Mouse (Mus musculus) MEL (cell line): Measurements from ENCODE around the gene Cald1. TPM values are rescaled to one million over a fixed set of nuclear protein-coding genes. Genes with fewer than 3 reads are reported as not detected.

Experiments
- DNase-seq: peaks from one replicate; pipeline ENCODE4 v3.0.0; 2011; ENCODE audit warnings: low read depth, low spot score
- H3K27ac ChIP-seq: 2 replicates; pipeline ENCODE4 v1.5.1; 2012; ENCODE audit warnings: low read depth, mild to moderate bottlenecking, control low read depth, low read length, moderate library complexity; ENCODE audit not compliant: control insufficient read depth
- H3K27me3 ChIP-seq, 2 experiments: fragments of 150-350 bp in 1 of 2; sonication (generic) in 1 of 2; 2 replicates each; pipeline ENCODE4 v1.6.1; 2012; ENCODE audit warnings: low read length in 2 of 2, mild to moderate bottlenecking in 2 of 2, improper control_type of control experiment in 1 of 2, moderate library complexity in 1 of 2; ENCODE audit not compliant: insufficient read depth in 2 of 2, control insufficient read depth in 1 of 2
- H3K36me3 ChIP-seq, 2 experiments: 2 replicates each; pipeline ENCODE4 v1.6.1; 2012 to 2014; ENCODE audit warnings: low read length in 2 of 2, improper control_type of control experiment in 1 of 2, inconsistent platforms in 1 of 2, mild to moderate bottlenecking in 1 of 2; ENCODE audit not compliant: insufficient read depth in 2 of 2, control insufficient read depth in 1 of 2
- H3K4me1 ChIP-seq, 2 experiments: fragments of 150-350 bp in 1 of 2; sonication (generic) in 1 of 2; 2 replicates each; pipeline ENCODE4 v1.6.1; 2012; ENCODE audit warnings: low read length in 2 of 2, improper control_type of control experiment in 1 of 2, mild to moderate bottlenecking in 1 of 2; ENCODE audit not compliant: insufficient read depth in 2 of 2, control insufficient read depth in 1 of 2
- H3K4me3 ChIP-seq, 2 experiments: fragments of 150-350 bp in 1 of 2; sonication (generic) in 1 of 2; 2 replicates each; pipeline ENCODE4 v1.5.1; 2012; ENCODE audit warnings: low read depth in 2 of 2, low read length in 2 of 2, mild to moderate bottlenecking in 2 of 2, moderate library complexity in 2 of 2, control low read depth in 1 of 2, improper control_type of control experiment in 1 of 2; ENCODE audit not compliant: control insufficient read depth in 1 of 2, insufficient read depth in 1 of 2
- H3K79me2 ChIP-seq: 2 replicates; pipeline ENCODE4 v1.6.1; 2012; ENCODE audit warnings: mild to moderate bottlenecking, low read length, moderate library complexity; ENCODE audit not compliant: control insufficient read depth, poor library complexity, insufficient read depth
- H3K9ac ChIP-seq: 2 replicates; pipeline ENCODE4 v1.6.1; 2012; ENCODE audit warnings: low read depth, mild to moderate bottlenecking, control low read depth, low read length, moderate library complexity; ENCODE audit not compliant: control insufficient read depth, poor library complexity, severe bottlenecking
- H3K9me3 ChIP-seq: fragments of 150-350 bp; sonication (generic); replicated peaks from 2 replicates; pipeline ENCODE4 v1.6.1; 2012; ENCODE audit warnings: mild to moderate bottlenecking, low read length, improper control_type of control experiment, moderate library complexity; ENCODE audit not compliant: insufficient read depth
- BHLHE40 ChIP-seq: IDR thresholded peaks from 2 replicates; pipeline ENCODE4 v1.6.1; 2012; ENCODE audit warnings: low read depth, mild to moderate bottlenecking, inconsistent platforms, low read length, improper control_type of control experiment, borderline replicate concordance
- CHD1 ChIP-seq: IDR thresholded peaks from 2 replicates; pipeline ENCODE4 v1.6.1; 2012; ENCODE audit warnings: low read depth, mild to moderate bottlenecking, inconsistent platforms, low read length, improper control_type of control experiment
- CHD2 ChIP-seq: IDR thresholded peaks from 2 replicates; pipeline ENCODE4 v1.6.1; 2011; ENCODE audit warnings: low read length, improper control_type of control experiment
- E2F4 ChIP-seq: IDR thresholded peaks from 2 replicates; pipeline ENCODE4 v1.6.1; 2011; ENCODE audit warnings: low read depth, low read length, improper control_type of control experiment, borderline replicate concordance
- EP300 ChIP-seq, 2 experiments: IDR thresholded peaks; 2 replicates each; pipeline ENCODE4 v1.6.1; 2011; ENCODE audit warnings: improper control_type of control experiment in 2 of 2, low read length in 2 of 2, low read depth in 1 of 2, mild to moderate bottlenecking in 1 of 2
- ETS1 ChIP-seq: IDR thresholded peaks from 2 replicates; pipeline ENCODE4 v1.6.1; 2012; ENCODE audit warnings: low read depth, mild to moderate bottlenecking, inconsistent platforms, low read length, improper control_type of control experiment, moderate library complexity
- GATA1 ChIP-seq: IDR thresholded peaks from 2 replicates; pipeline ENCODE4 v1.6.1; 2011; ENCODE audit warnings: low read depth, low read length, improper control_type of control experiment
- KAT2A ChIP-seq: conservative IDR thresholded peaks from 2 replicates; pipeline ENCODE4 v1.6.1; 2012; ENCODE audit warnings: low read depth, low read length, improper control_type of control experiment, inconsistent platforms
- MAX ChIP-seq: IDR thresholded peaks from 2 replicates; pipeline ENCODE4 v1.6.1; 2011; ENCODE audit warnings: low read length, improper control_type of control experiment
- MAZ ChIP-seq: IDR thresholded peaks from 2 replicates; pipeline ENCODE4 v1.6.1; 2012; ENCODE audit warnings: low read depth, mild to moderate bottlenecking, inconsistent platforms, low read length, improper control_type of control experiment
- MEF2A ChIP-seq: IDR thresholded peaks from 2 replicates; pipeline ENCODE4 v1.6.1; 2014; ENCODE audit warnings: low read depth, mild to moderate bottlenecking, inconsistent platforms, low read length, improper control_type of control experiment; ENCODE audit not compliant: poor library complexity, insufficient replicate concordance, severe bottlenecking; ENCODE audit errors: extremely low read depth
- MYB ChIP-seq: IDR thresholded peaks from 2 replicates; pipeline ENCODE4 v1.6.1; 2011; ENCODE audit warnings: mild to moderate bottlenecking, low read depth, low read length, improper control_type of control experiment
- MYC ChIP-seq: IDR thresholded peaks from 2 replicates; pipeline ENCODE4 v1.6.1; 2011; ENCODE audit warnings: low read depth, mild to moderate bottlenecking, low read length, improper control_type of control experiment, moderate library complexity
- NELFE ChIP-seq: IDR thresholded peaks from 2 replicates; pipeline ENCODE4 v1.6.1; 2011; ENCODE audit warnings: low read depth, low read length, improper control_type of control experiment
- NRF1 ChIP-seq: IDR thresholded peaks from 2 replicates; pipeline ENCODE4 v1.6.1; 2014; ENCODE audit warnings: low read depth, mild to moderate bottlenecking, inconsistent platforms, low read length, improper control_type of control experiment, moderate library complexity; ENCODE audit not compliant: poor library complexity, insufficient read depth, severe bottlenecking
- POLR2A ChIP-seq, 2 experiments: IDR thresholded peaks; 2 replicates each; pipeline ENCODE4 v1.6.1; 2011 to 2012; ENCODE audit warnings: low read length in 2 of 2, mild to moderate bottlenecking in 2 of 2, control low read depth in 1 of 2, improper control_type of control experiment in 1 of 2, low read depth in 1 of 2, moderate library complexity in 1 of 2; ENCODE audit not compliant: control insufficient read depth in 1 of 2, insufficient read depth in 1 of 2, poor library complexity in 1 of 2
- POLR2AphosphoS2 ChIP-seq: IDR thresholded peaks from 2 replicates; pipeline ENCODE4 v1.6.1; 2011; ENCODE audit warnings: low read length, improper control_type of control experiment
- RCOR1 ChIP-seq: IDR thresholded peaks from 2 replicates; pipeline ENCODE4 v1.6.1; 2012; ENCODE audit warnings: low read depth, mild to moderate bottlenecking, inconsistent platforms, low read length, improper control_type of control experiment
- SIN3A ChIP-seq: IDR thresholded peaks from 2 replicates; pipeline ENCODE4 v1.6.1; 2012; ENCODE audit warnings: low read length, improper control_type of control experiment, inconsistent platforms
- SMC3 ChIP-seq: IDR thresholded peaks from 2 replicates; pipeline ENCODE4 v1.6.1; 2011; ENCODE audit warnings: low read depth, low read length, improper control_type of control experiment
- TAL1 ChIP-seq: IDR thresholded peaks from 2 replicates; pipeline ENCODE4 v1.6.1; 2012; ENCODE audit warnings: mild to moderate bottlenecking, inconsistent platforms, low read length, moderate library complexity, mixed read lengths
- UBTF ChIP-seq: IDR thresholded peaks from 2 replicates; pipeline ENCODE4 v1.6.1; 2012; ENCODE audit warnings: low read depth, mild to moderate bottlenecking, inconsistent platforms, low read length, improper control_type of control experiment, moderate library complexity, borderline replicate concordance; ENCODE audit not compliant: insufficient read depth
- USF1 ChIP-seq: IDR thresholded peaks from 2 replicates; pipeline ENCODE4 v1.6.1; 2014; ENCODE audit warnings: low read depth, mild to moderate bottlenecking, inconsistent platforms, low read length, improper control_type of control experiment, moderate library complexity
- USF2 ChIP-seq, 2 experiments: IDR thresholded peaks; 2 replicates each; pipeline ENCODE4 v1.6.1; 2011 to 2012; ENCODE audit warnings: improper control_type of control experiment in 2 of 2, low read length in 2 of 2, borderline replicate concordance in 1 of 2, inconsistent platforms in 1 of 2, low read depth in 1 of 2, mild to moderate bottlenecking in 1 of 2; ENCODE audit not compliant: insufficient read depth in 1 of 2
- ZC3H11A ChIP-seq: IDR thresholded peaks from 2 replicates; pipeline ENCODE4 v1.6.1; 2012; ENCODE audit warnings: low read depth, mild to moderate bottlenecking, inconsistent platforms, low read length, improper control_type of control experiment
- ZMIZ1 ChIP-seq: IDR thresholded peaks from 2 replicates; pipeline ENCODE4 v1.6.1; 2012; ENCODE audit warnings: low read depth, mild to moderate bottlenecking, inconsistent platforms, low read length, improper control_type of control experiment, moderate library complexity
- ZNF384 ChIP-seq: IDR thresholded peaks from 2 replicates; pipeline ENCODE4 v1.6.1; 2012; ENCODE audit warnings: low read depth, mild to moderate bottlenecking, inconsistent platforms, low read length, improper control_type of control experiment
- polyA plus RNA-seq, 2 experiments: library from polyadenylated mRNA; stranded (reverse) in 1 of 2; unstranded in 1 of 2; fragments of >175 nt in 1 of 2; fragments of >200 nt in 1 of 2; gene quantifications; 2 replicates each; pipeline versions ENCODE4 v1.2.1 to v1.2.4; 2012; ENCODE audit warnings: low replicate concordance in 2 of 2, low read depth in 1 of 2; ENCODE audit not compliant: insufficient read length in 2 of 2, insufficient read depth in 1 of 2, missing spikeins in 1 of 2
- total RNA-seq: library from RNA; depleted of rRNA; stranded (reverse); fragments of 300-350 nt; gene quantifications from 2 replicates; pipeline ENCODE4 v1.2.3, GENCODE M21; 2012

Gene Cald1
- total and polyA plus RNA-seq, 3 experiments = not detected

DNA sequence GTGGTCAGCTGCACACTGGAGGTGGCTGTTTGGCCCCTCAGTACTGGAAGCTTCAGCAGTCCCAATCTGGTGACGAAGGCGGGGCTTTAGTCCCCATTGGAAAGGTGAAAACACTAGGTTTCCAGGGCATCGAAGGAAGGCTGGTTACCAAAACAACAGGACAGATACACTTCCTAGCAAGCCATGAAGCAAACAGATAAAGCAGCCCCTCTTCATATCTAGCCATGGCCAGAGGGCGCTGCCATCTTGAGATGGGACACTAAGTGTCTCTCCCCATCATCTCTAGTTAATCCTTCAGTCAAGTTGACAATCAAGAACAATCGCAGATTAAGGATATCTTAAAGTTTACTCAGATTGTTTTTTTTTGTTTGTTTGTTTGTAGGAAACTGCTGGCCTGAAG lies 167.4 kb downstream of the Cald1 start:
- Histone ChIP-seq H3K27ac (no peak overlapping the region), H3K36me3 (no peaks in the 10 kb centered on the region), H3K4me3 (no peak overlapping the region), H3K9me3 (no peaks in the 10 kb centered on the region), H3K79me2 (no peaks in the 10 kb centered on the region), H3K9ac (no peak overlapping the region), H3K27me3 (peaks cover 2 to 9% of the 10 kb centered on the region in 2 experiments; a peak in 2 of 4 replicates), H3K4me1 (no peaks in the 10 kb centered on the region)
- TF ChIP-seq MAZ = no peak
- TF ChIP-seq NELFE = no peak
- no peak for TF ChIP-seq NRF1
- TF ChIP-seq RCOR1 = no peak
- no peak for TF ChIP-seq USF1
- TF ChIP-seq BHLHE40 = no peak
- TF ChIP-seq SMC3 = no peak
- no peak for TF ChIP-seq TAL1
- TF ChIP-seq ZC3H11A = no peak
- no peak for TF ChIP-seq ZNF384
- TF ChIP-seq USF2 (IDR thresholded peaks at IDR 0.05; ENCODE audit: borderline replicate concordance in 1 of 2, insufficient read depth in 1 of 2, low read depth in 1 of 2, low read length in 2 of 2) = no peak
- TF ChIP-seq MYB = no peak
- no peak for TF ChIP-seq POLR2A (IDR thresholded peaks at IDR 0.05; ENCODE audit: control insufficient read depth in 1 of 2, insufficient read depth in 1 of 2, low read depth in 1 of 2, low read length in 2 of 2, poor library complexity in 1 of 2)
- TF ChIP-seq CHD2 = no peak
- TF ChIP-seq E2F4 = no peak
- TF ChIP-seq SIN3A = no peak
- no peak for TF ChIP-seq EP300 (IDR thresholded peaks at IDR 0.05; ENCODE audit: low read depth in 1 of 2, low read length in 2 of 2)
- no peak for TF ChIP-seq ETS1
- TF ChIP-seq MAX = no peak
- TF ChIP-seq ZMIZ1 = no peak
- DNase-seq = no peak

DNA sequence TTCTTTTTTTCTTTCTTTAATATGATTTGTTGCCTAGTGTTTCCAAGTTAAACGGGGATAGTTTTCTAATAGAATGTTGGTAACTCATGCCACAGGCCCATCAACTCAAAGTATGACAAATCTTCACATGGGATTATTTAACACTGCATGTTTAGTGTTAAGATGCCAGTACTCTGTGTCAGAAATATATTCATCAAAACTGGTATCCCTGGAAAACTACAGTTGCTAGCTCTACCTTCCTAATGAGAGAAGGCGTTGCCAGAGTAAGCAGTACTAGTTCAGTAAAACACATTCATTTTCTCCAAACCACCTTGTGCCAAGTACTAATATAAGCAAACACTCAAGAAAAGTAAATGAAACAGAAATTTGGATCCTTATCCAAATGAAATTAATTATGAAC lies 171.7 kb downstream of the Cald1 start:
- H3K79me2 ChIP-seq = no peaks in the 10 kb centered on the region
- DNase-seq = no peak
- peaks cover 0 to 4% of the 10 kb centered on the region in 2 experiments; a peak in 2 of 4 replicates for H3K27me3 ChIP-seq

More for the DNA sequence above, 171.7 kb downstream of the Cald1 start:
- H3K36me3 ChIP-seq = no peaks in the 10 kb centered on the region
- H3K9ac ChIP-seq = no peak overlapping the region
- no peak overlapping the region for H3K27ac ChIP-seq
- TF ChIP-seq ZMIZ1 (no peak), MAZ (no peak), ZC3H11A (no peak), POLR2AphosphoS2 (no peak), KAT2A (no peak), TAL1 (no peak), BHLHE40 (no peak), GATA1 (no peak), UBTF (no peak), NRF1 (no peak), NELFE (no peak), USF2 (IDR thresholded peaks at IDR 0.05; ENCODE audit: borderline replicate concordance in 1 of 2, insufficient read depth in 1 of 2, low read depth in 1 of 2, low read length in 2 of 2) (no peak), CHD1 (no peak), MEF2A (no peak), MYC (no peak), MYB (no peak)
- no peaks in the 10 kb centered on the region for H3K4me1 ChIP-seq
- H3K4me3 ChIP-seq = no peak overlapping the region
- no peaks in the 10 kb centered on the region for H3K9me3 ChIP-seq
